Mouse (Mus musculus): ENCODE data around the gene Mif4gd. TPM values are rescaled to one million over a fixed set of nuclear protein-coding genes. Genes with fewer than 3 reads are reported as not detected.

Mif4gd gene
- polyA plus RNA-seq, 1 experiment: 86.9 TPM

DNA sequence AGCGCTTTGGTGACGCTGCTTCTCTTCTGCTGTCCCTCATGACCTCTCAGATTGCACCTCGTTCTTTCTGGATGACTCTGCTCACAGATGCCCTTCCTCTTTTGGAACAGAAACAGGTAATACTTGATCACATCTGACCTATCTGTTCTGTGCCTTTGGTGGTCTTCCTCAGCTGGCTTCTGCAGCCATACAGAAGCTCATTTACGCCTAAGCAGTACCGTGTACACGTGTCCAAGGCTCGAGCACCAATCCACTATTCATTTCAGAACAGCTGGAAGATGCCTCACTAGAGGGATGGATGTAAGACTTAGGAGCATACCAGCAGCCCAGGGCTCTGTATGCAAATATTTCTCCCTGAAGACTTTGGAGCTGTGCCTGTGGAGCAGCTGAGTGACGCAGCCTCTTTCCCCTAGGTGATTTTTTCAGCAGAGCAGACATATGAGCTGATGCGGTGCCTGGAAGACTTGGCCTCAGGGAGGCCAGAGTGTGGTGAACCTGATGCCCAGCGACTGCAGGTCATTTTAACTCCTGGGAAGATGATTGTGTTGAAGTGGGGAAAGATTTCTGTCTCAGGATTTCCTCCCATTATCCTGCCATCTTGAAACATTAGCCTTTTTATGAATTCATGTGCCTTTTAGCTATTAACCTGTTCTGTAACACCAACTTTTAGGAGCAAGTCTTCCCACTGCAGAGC is 29.7 kb downstream of the Mif4gd start:
- 65% methylated on average over 10 of the region's 10 CpGs for WGBS
- Histone ChIP-seq H3K4me1 (ENCODE audit: control insufficient read depth, insufficient read depth, low read length) (no peaks in the 10 kb centered on the region), H3K4me3 (replicated peaks; ENCODE audit: insufficient read depth, low read depth, low read length) (no peak overlapping the region), H3K27me3 (ENCODE audit: control insufficient read depth, insufficient read depth, low read length) (no peaks in the 10 kb centered on the region), H3K27ac (ENCODE audit: insufficient read depth, low read length) (no peak overlapping the region)
- DNase-seq: no peak
- no peak for TF ChIP-seq POLR2A (IDR thresholded peaks at IDR 0.05; ENCODE audit: borderline replicate concordance, insufficient read depth, low read length)
- no peak for TF ChIP-seq CTCF (IDR thresholded peaks at IDR 0.05; ENCODE audit: borderline replicate concordance, insufficient read depth, low read depth, low read length)

DNA sequence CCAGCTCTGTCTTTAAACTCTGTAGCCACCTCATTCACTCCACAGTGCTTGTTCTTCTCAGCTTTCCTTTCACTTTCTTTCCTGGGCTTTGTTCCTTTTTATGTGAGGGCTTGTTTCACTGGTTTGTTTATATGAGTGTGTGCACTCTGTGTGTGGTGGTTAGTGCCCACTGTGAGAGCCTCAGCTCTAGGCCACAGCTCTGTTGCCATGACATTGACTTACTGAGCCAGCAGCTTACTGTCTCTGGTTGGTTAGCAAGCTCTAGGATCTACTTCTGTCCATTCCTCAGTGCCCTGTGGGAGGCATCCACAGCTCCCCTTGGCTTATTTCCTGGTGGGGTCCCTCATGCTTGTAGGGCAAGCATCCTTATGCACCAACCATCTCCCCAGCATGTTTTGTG is 33.7 kb downstream of the Mif4gd start:
- H3K27ac ChIP-seq (ENCODE audit: insufficient read depth, low read length): no peak overlapping the region
- no peak for DNase-seq
- H3K27me3 ChIP-seq (ENCODE audit: control insufficient read depth, insufficient read depth, low read length): no peaks in the 10 kb centered on the region
- no peak for TF ChIP-seq POLR2A (IDR thresholded peaks at IDR 0.05; ENCODE audit: borderline replicate concordance, insufficient read depth, low read length)
- TF ChIP-seq CTCF (IDR thresholded peaks at IDR 0.05; ENCODE audit: borderline replicate concordance, insufficient read depth, low read depth, low read length): no peak
- no peaks in the 10 kb centered on the region for H3K4me1 ChIP-seq (ENCODE audit: control insufficient read depth, insufficient read depth, low read length)
- no peak overlapping the region for H3K4me3 ChIP-seq (replicated peaks; ENCODE audit: insufficient read depth, low read depth, low read length)

DNA sequence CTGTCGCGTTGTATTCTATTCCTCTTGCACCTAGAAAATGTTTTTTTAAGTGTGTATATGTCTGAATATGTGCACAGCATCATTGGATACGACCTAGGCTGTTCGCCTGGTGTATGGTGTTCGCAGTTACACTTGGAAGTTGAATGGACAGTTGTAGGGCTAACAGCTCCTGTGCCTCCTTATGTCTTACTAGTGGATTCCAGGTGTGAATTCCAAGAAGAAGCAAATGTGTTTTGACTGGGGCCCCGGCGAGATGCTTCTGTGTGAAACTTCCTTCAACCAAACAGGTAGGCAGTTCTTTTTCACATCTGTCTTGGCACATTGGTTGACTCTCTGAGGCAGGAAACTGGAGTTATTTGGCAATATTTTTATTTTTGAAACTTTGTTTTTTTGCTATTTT is 47.8 kb downstream of the Mif4gd start:
- DNase-seq: no peak
- H3K4me1 ChIP-seq (ENCODE audit: control insufficient read depth, insufficient read depth, low read length): no peaks in the 10 kb centered on the region
- no peaks in the 10 kb centered on the region for H3K27me3 ChIP-seq (ENCODE audit: control insufficient read depth, insufficient read depth, low read length)

DNA sequence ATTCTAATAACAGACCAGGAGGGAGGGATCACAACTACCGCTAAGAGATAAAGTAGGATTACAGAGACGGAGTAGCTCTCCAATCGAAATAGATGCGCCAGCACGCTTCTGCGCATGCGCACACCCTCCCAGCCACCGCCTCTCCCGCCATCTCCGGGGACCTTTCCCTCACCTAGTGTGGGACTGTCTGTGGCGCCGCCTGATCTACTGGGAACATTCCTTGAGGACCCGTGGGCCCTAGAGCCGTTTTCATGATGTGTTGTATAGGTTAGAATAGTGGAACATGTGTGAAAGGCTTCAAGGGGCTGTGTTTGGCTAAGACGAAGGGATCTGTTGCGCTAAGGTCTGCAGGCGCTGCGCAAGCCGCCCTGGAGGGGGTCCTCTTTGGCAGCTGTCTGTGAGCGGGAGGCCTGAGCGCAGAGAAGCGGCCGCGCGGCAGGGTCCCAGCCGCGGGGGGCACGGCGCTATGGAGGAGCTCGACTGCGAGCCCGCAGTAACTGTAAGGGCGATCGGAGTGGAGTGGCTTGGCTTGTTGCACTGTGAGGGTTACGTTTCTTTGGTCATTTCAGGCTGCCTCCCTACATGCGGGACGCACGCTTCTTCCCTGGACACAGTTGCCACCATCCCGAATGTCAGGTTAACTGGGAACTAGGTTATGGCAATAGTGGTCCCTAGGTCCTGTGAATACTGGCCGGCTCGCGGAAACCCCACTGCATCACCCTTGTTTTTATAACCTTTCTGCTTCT is 48.5 kb downstream of the Mif4gd start, which contains the start of gene Nup85:
Nup85 (plus strand) TSS at position 371 of the 746 bp plus-strand sequence.
- peak; percentile 96 to 98 for DNase-seq

More for the DNA sequence above, 47.8 kb downstream of the Mif4gd start:
- Histone ChIP-seq H3K27ac (ENCODE audit: insufficient read depth, low read length) (no peak overlapping the region), H3K4me3 (replicated peaks; ENCODE audit: insufficient read depth, low read depth, low read length) (peak overlapping the region; percentile 89)
- WGBS: 12% methylated on average over 7 of the region's 7 CpGs
- no peak for TF ChIP-seq POLR2A (IDR thresholded peaks at IDR 0.05; ENCODE audit: borderline replicate concordance, insufficient read depth, low read length)
- TF ChIP-seq CTCF (IDR thresholded peaks at IDR 0.05; ENCODE audit: borderline replicate concordance, insufficient read depth, low read depth, low read length): no peak

DNA sequence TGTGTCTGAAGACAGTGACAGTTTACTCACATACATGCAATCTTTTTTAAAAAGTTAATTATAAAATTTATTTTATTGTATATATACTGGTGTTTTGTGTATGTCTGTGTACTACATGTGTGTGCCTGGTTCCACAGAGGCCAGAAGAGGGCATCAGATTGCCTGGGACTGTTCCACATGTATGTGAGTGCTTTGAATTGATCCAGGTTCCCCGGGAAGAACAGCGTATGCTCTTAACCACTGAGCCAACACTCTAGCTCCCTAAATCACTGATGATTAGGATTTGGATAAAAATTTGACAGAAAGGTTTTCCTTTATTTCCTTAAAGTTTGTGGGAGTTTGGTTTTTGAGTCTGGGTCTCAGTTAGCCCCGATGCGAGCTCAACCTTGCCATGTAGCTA is 49.4 kb downstream of the Mif4gd start:
- Histone ChIP-seq H3K4me3 (replicated peaks; ENCODE audit: insufficient read depth, low read depth, low read length) (peak overlapping the region; percentile 89), H3K27me3 (ENCODE audit: control insufficient read depth, insufficient read depth, low read length) (no peaks in the 10 kb centered on the region), H3K27ac (ENCODE audit: insufficient read depth, low read length) (peak overlapping the region; percentile 93; the same call in 1 of the 2 replicates), H3K4me1 (ENCODE audit: control insufficient read depth, insufficient read depth, low read length) (no peaks in the 10 kb centered on the region)
- 0 out of 2 replicates have a peak, but pooled peaks have one; percentile 2 for TF ChIP-seq CTCF (IDR thresholded peaks at IDR 0.05; ENCODE audit: borderline replicate concordance, insufficient read depth, low read depth, low read length)
- no peak for TF ChIP-seq POLR2A (IDR thresholded peaks at IDR 0.05; ENCODE audit: borderline replicate concordance, insufficient read depth, low read length)
- DNase-seq: peak in 1 of 2 experiments; percentile 39
- 23% methylated on average over 4 of the region's 4 CpGs for WGBS

More for the DNA sequence above, 48.5 kb downstream of the Mif4gd start, which contains the start of gene Nup85:
- WGBS: under 1% methylated on average over 42 of the region's 42 CpGs
- Histone ChIP-seq H3K27ac (ENCODE audit: insufficient read depth, low read length) (peak within 1 kb of the TSS; percentile 93), H3K4me1 (ENCODE audit: control insufficient read depth, insufficient read depth, low read length) (no peaks in the 10 kb centered on the region), H3K4me3 (replicated peaks; ENCODE audit: insufficient read depth, low read depth, low read length) (peak within 1 kb of the TSS; percentile 89), H3K27me3 (ENCODE audit: control insufficient read depth, insufficient read depth, low read length) (no peaks in the 10 kb centered on the region)
- TF ChIP-seq CTCF (IDR thresholded peaks at IDR 0.05; ENCODE audit: borderline replicate concordance, insufficient read depth, low read depth, low read length) (no peak), POLR2A (IDR thresholded peaks at IDR 0.05; ENCODE audit: borderline replicate concordance, insufficient read depth, low read length) (peak; percentile 75; the same call in 1 of the 2 replicates)

Other genes with a start within 250 kb of the Mif4gd start
- 105 and 106 TPM in 2 replicates for gene Hid1, start 245.2 kb downstream of the Mif4gd start, polyA plus RNA-seq (2012; rRNA removed)
- 53.7 and 54.3 TPM in 2 replicates for gene Cdr2l, start 231.1 kb downstream of the Mif4gd start, polyA plus RNA-seq (2012; rRNA removed)
- gene Mrpl58, start 209.2 kb downstream of the Mif4gd start, polyA plus RNA-seq (2012; rRNA removed): 157 and 164 TPM in 2 replicates
- gene Atp5h, start 193.0 kb downstream of the Mif4gd start, polyA plus RNA-seq (2012; rRNA removed): 899 and 972 TPM in 2 replicates
- 93.6 and 98.0 TPM in 2 replicates for gene Kctd2, start 192.8 kb downstream of the Mif4gd start, polyA plus RNA-seq (2012; rRNA removed)
- 0.15 and 0.25 TPM in 2 replicates for gene Trim80, start 172.4 kb downstream of the Mif4gd start, polyA plus RNA-seq (2012; rRNA removed)
- gene Slc16a5, start 150.5 kb downstream of the Mif4gd start, polyA plus RNA-seq (2012; rRNA removed): 0.08 and 0.25 TPM in 2 replicates
- gene Armc7, start 137.3 kb downstream of the Mif4gd start, polyA plus RNA-seq (2012; rRNA removed): 7.3 and 8.5 TPM in 2 replicates
- gene Nt5c, start 121.1 kb downstream of the Mif4gd start, polyA plus RNA-seq (2012; rRNA removed): 98.2 and 102 TPM in 2 replicates
- gene Jpt1, start 98.6 kb downstream of the Mif4gd start, polyA plus RNA-seq (2012; rRNA removed): 75.1 and 77.2 TPM in 2 replicates
- gene Sumo2, start 76.7 kb downstream of the Mif4gd start, polyA plus RNA-seq (2012; rRNA removed): 260 and 273 TPM in 2 replicates
- gene Nup85, start 48.5 kb downstream of the Mif4gd start, polyA plus RNA-seq (2012; rRNA removed): 93.2 and 104 TPM in 2 replicates
- 55.9 and 57.5 TPM in 2 replicates for gene Mrps7, start 9.0 kb downstream of the Mif4gd start, polyA plus RNA-seq (2012; rRNA removed)
- 64.2 and 68.0 TPM in 2 replicates for gene Gga3, start 8.9 kb downstream of the Mif4gd start, polyA plus RNA-seq (2012; rRNA removed)
- 115 and 123 TPM in 2 replicates for gene Slc25a19, start 15.3 kb upstream of the Mif4gd start, polyA plus RNA-seq (2012; rRNA removed)
- gene Grb2, start 95.6 kb upstream of the Mif4gd start, polyA plus RNA-seq (2012; rRNA removed): 132 and 149 TPM in 2 replicates
- gene Tmem94, start 152.5 kb upstream of the Mif4gd start, polyA plus RNA-seq (2012; rRNA removed): 54.2 and 57.4 TPM in 2 replicates
- 16.5 and 17.1 TPM in 2 replicates for gene Caskin2, start 200.7 kb upstream of the Mif4gd start, polyA plus RNA-seq (2012; rRNA removed)
- 21.1 and 25.0 TPM in 2 replicates for gene Tsen54, start 201.8 kb upstream of the Mif4gd start, polyA plus RNA-seq (2012; rRNA removed)
- gene Llgl2, start 211.1 kb upstream of the Mif4gd start, polyA plus RNA-seq (2012; rRNA removed): 1.8 and 2.5 TPM in 2 replicates
- 0.16 and 0.32 TPM in 2 replicates for gene Myo15b, start 245.4 kb upstream of the Mif4gd start, polyA plus RNA-seq (2012; rRNA removed)